Mouse (Mus musculus) brain, embryonic 14.5 days (tissue): ENCODE measurements around the gene Ttc41. TPM values are rescaled to one million over a fixed set of nuclear protein-coding genes. Genes with fewer than 3 reads are reported as not detected.
"Not testable (repeated sequence)": the region's sequence is repeated elsewhere in the genome, so short reads cannot be mapped to it uniquely, and the experiment has no call there.

Experiments
- DNase-seq: peaks from one replicate; pipeline ENCODE4 v3.0.0-alpha.2; 2011; ENCODE audit warnings: low read depth
- CTCF ChIP-seq: fragments of 200-500 bp; IDR thresholded peaks from 2 replicates; pipeline ENCODE4 v1.5.1; 2012; ENCODE audit warnings: inconsistent platforms, mild to moderate bottlenecking, moderate library complexity, borderline replicate concordance; ENCODE audit not compliant: insufficient read depth, insufficient read length; ENCODE audit errors: extremely low read depth
- POLR2A ChIP-seq: fragments of 200-500 bp; IDR thresholded peaks from 2 replicates; pipeline ENCODE4 v1.6.1; 2012; ENCODE audit warnings: mild to moderate bottlenecking, inconsistent platforms, borderline replicate concordance; ENCODE audit not compliant: poor library complexity, insufficient read depth, insufficient read length, severe bottlenecking; ENCODE audit errors: extremely low read depth
- polyA plus RNA-seq: library from polyadenylated mRNA; depleted of rRNA; stranded (reverse); fragments of >200 nt; gene quantifications from 2 replicates; pipeline ENCODE4 v1.2.3, GENCODE M21; 2012; rRNA removed

Ttc41 gene
- 2.7 and 2.9 TPM in 2 replicates for polyA plus RNA-seq

DNA sequence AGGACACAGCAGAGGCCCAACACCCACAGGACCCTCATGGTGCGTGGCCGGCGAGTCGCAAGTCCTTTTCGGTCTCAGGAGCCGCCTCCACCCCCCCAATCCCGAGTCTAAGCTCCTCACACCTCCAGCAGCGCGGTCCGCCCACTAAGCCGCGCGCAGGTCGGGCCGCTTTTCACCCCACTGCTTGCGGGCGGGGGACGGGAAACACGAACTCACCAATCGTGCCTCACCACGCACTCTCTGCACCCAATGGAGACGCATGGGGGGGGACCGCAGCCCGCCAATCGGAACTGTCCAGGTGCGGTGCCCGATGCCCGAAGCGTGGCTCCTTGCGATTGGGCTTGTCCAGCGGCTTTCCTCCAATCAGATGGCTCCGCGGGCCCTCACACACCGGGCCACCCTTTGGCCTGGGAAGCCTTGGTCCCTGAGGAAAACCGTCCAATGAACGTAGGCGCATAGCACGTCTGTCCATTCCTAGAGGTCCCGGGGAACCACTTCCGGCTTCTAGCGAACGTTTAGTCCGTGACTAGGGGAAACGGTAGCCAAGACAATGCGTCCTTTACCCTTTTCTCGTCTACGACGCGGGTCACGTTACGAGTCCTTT lies at the start of gene Ttc41, which contains the start of gene Hsp90b1:
Gene Ttc41, plus strand, starts transcription at position 494 of the 604 bp plus-strand sequence.
Gene Hsp90b1, minus strand, starts transcription at position 192 of the 604 bp plus-strand sequence.
- DNase-seq, result peak; percentile 100
- TF ChIP-seq CTCF, result no peak
- peak; percentile 70; the same call in 1 of the 2 replicates for TF ChIP-seq POLR2A

DNA sequence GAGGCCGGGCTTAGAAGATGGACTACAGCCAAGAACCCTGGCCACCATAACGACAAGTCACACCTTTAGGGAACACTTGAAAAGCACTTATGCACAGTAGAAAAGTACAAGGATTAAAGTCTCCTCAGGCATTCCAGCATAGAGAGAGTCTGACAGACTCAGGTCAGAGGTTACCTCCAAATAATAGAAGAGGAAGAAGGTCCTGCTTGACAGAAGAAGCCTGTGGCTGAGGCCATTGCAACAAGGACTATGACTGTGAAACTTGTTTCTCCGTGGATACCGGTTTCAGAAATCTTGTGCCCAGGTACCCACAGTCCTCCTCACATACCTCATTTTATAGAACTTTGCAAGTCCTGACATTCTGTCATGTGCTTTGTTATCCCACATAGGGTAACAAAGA lies 35.1 kb upstream of the Ttc41 start:
- DNase-seq, result not testable (repeated sequence)

DNA sequence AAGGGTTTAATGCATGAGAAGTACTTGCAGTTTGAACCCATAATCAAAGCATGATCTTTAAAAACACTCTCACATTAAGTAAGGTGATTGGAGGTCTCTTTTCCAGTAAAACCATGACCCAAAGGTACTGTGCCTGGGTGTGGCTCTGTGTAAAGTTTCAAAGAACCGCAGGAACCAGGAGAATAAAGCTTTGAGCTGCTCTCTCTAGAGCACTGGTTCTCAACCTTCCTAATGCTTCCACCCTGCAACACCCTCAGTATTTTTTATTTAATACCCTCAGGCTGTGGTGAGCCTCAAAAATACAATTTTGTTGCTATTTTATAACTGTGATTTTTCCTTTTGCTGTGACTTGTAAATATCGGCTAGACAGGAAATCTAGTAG lies 20.8 kb upstream of the Ttc41 start:
- DNase-seq, result not testable (repeated sequence)

DNA sequence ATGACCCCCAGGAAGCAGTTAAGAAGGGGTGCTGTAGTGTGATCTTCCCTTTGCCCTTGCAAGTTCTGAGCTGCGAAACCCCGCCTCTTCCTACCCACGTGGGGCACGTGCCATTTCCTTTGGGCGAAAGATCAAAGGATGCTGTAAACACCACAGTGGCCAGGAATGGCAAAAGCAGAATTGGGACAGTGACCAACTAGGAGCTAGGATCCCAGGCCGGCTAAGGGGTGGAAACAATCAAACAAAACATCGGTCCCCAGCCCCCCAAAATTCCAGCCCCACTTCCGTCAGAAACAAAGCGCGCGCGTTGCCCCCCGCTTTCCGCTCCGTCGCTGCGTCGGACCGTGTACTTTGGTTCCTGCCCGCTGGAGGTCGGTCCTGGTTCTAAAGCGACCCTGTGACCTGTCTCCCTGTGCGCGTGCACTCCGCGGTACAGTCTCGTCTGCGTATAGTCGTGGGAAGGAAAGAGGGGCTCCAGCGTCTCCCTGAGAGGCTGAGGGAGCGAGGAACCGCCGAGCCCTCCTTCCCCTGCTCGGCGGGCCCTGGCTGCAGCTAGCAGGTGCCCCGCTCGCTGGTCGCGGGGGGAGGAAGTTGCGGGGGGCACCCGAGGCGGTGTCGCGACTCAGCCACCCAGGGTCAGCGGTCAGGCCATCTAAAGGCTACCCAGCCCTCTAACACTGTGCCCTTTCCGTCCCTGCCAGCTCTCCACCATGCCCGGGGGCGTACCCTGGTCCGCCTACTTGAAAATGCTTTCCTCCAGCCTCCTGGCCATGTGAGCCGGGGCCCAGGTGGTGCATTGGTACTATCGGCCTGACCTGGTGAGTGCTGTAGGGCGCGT lies 20.2 kb upstream of the Ttc41 start:
- 0 out of 2 replicates have a peak, but pooled peaks have one; percentile 25 for TF ChIP-seq POLR2A
- peak; percentile 93 for DNase-seq

DNA sequence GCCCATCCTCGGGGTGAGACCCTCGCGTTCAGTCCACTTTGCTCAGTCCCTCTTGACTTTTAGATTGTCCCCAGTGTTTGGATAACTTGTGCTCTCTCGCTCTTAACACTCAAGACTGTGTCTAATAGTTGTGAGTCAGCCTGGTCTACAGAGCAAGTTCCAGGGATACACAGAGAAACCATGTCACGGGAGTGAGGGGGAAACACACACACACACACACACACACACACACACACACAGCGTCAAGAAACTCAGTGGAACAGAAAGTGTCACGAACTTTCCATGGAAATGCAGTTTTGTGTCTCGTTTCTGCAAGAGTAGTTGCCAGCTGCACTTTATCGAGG lies 19.6 kb upstream of the Ttc41 start:
- not testable (repeated sequence) for DNase-seq

DNA sequence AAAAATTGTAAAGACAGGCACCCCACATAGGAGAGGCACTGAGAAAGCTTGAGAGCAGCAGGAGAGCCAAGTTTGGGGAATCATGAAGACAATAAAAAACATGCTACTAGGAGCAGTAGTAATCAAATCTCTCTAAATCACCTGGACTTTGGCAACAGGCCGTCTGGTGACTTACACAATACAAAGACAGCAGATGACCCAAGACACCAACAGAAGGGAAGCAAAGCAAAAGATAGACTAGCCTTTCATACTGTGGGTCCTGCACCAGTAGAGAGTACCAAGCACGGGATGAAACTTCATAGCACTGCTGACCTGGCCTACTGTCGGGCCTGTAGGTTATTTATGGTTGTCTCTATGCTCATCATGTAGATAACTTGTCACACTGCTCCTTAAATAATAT lies 5.4 kb upstream of the Ttc41 start:
- TF ChIP-seq CTCF, result no peak
- no peak for TF ChIP-seq POLR2A
- DNase-seq, result no peak

DNA sequence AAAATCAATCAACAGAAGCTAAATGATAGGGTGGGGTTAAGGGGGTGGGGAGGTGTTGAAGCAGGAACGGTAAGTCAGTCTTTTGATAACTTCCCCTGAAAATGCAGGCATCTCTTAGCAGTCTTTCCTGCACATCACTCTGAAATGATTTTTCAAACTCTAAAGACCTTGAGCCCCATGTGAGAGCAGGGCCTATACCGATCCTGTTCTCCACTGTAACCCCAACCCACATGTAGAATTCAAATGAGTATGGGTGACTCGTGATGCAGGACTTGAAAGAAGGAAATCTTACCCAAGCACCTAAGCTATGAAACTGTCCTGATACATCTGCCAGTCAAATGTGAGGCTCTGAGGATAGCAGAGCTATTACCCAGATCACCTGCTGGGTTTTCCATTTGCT lies 4.6 kb upstream of the Ttc41 start:
- TF ChIP-seq POLR2A (no peak), CTCF (no peak)
- DNase-seq, result no peak

DNA sequence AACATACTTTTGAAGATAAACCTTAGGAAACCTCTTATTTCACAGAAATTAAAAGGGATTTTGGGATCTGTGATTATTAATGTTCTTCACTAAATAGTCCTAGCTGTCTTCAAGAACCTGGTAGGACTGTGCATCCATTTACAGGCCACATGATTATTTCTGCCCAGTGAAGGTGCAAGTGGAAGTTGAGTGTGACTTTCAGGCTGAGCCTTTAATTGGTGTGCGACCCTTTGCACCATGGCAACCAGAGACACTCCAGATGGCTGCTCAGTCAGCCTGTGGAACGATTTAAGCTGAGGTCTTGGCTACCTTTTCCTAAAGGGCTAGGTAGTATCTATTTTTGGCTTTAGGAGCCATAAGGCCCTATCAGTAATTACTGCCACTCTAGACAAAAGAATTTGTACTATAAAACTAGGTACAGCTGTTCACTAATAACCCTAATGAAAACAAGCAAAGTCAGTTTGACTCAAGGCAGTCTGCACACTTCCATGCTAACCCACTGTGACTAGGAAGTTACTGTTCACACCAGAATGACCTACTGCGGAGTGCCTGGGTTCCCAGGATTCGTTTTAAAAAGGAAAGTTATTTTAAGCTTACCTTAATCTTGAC lies 3.2 kb upstream of the Ttc41 start:
- TF ChIP-seq CTCF, result no peak
- TF ChIP-seq POLR2A, result no peak
- DNase-seq, result peak; percentile 46

DNA sequence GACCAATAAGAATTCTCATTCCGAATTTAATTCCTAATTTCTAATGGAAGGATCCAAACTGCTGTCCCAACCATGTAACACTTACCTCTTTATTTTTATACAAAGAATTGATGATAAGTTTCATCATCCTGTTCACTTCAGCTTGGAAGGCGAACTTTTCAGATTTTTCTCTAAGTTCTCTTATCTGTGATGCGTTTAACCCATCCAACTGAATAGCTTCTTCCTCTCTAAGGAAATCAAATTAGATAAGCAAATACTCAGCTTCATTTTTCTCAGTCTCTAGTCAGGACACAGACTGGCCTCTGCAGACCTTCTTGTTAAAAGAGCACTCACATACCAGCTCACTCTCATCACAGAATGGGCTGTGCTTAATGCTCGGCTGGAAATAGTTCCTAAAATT lies 2.2 kb upstream of the Ttc41 start:
- TF ChIP-seq CTCF (no peak), POLR2A (no peak)
- no peak for DNase-seq

DNA sequence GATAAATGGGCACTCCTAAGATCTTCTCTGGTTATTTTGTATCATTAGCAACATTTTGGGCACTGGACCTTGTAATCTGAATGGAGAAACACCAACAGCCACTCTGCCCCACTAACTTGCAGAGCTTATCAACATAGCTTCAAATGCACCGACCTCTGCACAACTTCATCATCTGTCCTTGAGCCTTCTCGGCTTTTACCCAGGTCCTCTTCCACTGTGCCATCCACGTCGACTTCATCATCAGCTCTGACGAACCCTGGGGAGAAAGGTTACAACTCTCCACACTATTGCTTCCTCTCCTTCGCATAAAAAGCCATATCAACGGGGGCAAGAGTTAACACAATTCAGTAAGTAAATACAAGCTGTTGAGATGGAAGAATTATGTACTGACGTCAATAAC lies 1.5 kb upstream of the Ttc41 start:
- TF ChIP-seq CTCF (no peak), POLR2A (no peak)
- no peak for DNase-seq

DNA sequence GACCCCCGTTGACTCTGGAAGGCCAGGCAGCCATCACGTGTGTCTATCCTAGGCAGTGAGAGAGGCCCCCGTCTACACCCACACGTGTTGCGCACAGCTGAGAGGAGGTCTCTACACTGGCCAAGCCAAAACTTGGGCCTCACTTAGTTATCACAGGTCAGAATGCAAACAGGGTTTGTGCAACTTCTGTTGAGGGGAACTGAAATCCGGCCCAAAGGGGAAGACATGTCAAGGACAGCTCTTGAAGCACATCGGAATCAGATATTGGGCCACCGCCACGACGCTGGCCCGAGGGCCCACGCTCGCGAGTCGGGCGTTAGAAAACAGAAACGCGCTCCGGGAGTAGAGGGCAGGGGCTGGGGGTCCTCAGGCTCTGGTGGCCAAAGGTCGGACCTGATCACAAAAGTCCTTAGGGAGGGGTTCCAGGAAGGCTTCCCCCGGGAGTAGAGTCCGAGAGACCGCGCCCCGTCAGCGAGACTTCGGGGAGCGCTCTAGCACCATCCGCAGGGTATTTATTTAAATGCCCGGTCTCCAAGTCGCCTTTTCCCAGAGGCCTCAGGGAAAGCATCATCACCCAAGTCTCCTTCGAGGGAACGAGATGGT lies 921 bp upstream of the Ttc41 start:
- no peak for TF ChIP-seq CTCF
- TF ChIP-seq POLR2A, result no peak
- peak; percentile 39 for DNase-seq

DNA sequence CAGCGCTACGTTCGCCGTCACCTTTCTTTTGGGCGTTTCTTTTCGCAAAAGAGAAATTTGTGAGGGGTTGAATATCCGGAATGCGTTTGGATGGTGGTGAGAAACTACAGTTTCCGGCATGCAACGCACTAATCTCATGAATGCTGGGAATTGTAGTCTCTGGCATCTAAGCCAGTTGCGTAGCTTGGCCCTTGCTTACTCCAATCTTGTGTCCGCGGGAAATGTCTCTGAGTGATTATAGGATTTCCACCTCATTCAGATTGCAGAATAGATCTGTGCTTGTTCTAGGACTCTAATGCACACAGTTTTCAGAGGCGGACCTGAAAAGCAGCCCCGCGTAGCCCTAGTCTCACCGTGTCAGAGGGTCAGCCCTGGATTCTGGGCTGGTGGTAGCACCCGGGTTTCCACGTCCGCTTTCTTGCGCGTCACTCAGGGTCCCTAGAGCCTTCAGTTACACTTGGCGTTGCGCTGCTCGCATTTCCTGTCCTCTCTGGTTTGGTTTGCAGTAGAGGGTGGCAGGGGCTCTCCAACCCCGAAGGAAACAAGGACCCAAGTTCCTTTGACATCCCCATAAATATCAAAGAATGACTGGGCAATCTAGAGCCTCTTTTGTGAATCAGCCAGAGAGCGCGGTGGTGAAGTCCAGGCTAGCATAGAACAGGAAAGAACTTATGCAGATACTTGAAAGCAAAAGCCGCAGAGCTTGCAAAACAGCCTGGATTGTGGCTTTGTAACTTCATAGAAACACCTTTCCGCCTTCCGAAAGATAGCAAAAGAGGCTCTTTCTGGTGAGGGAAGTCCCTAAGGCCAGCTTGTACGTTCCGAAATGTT lies 526 bp downstream of the Ttc41 start:
- TF ChIP-seq CTCF (no peak), POLR2A (peak; percentile 6; the same call in 1 of the 2 replicates)
- DNase-seq, result peak; percentile 98

DNA sequence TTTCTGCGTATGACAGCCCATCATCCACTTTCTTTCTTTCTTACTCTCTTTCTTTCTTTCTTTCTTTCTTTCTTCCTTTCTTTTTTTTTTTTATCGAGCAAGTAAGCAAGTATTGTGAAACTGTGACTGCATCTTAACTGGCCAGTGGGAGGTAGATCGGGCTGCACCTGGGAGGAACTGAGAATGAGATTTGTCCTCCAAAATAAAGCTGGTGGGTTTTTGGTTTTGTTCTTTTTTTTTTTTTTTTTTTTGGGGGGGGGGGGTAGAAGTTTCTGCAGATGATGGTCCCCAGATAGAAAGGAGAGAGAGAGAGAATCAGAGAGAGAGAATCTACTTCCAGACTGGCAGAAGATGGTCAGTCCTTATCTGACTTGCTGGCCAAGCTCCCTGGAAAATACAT lies 1.5 kb downstream of the Ttc41 start:
- TF ChIP-seq POLR2A (no peak), CTCF (no peak)
- DNase-seq, result no peak
